Mouse (Mus musculus) cerebellum, adult 11-12 months (tissue): ENCODE measurements around the gene Spata25.

Experiments used
- DNase-seq: peaks from one replicate; pipeline ENCODE4 v3.0.0; 2022

Gene Spata25

GRCm38 (mm10) chr2:164850061-164850460, 21.7 kb upstream of the Spata25 start:
- DNase-seq: no peak

GRCm38 (mm10) chr2:164845782-164846181, 17.4 kb upstream of the Spata25 start:
- no peak for DNase-seq

- no peak for DNase-seq
These were observed 6.8 kb upstream of the Spata25 start for GRCm38 (mm10) chr2:164835164-164835563.

DNA sequence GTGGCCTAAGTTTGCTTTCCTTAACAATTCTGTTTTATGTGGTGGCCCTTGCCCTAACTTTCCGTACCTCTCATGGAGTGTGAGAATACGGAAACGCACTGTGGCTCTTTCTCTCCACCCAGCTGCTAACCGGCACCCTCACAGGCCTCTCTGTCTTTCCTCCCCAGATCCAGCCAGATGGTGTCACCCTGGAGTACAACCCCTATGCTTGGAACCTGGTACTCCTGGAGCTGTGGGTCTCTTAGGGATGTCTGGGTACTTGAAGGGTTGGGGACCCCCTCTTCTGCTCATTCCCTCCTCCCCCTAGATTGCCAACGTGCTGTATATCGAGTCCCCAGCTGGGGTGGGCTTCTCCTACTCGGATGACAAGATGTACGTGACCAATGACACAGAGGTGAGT, 6.2 kb upstream of the Spata25 start:
- no peak for DNase-seq

DNA sequence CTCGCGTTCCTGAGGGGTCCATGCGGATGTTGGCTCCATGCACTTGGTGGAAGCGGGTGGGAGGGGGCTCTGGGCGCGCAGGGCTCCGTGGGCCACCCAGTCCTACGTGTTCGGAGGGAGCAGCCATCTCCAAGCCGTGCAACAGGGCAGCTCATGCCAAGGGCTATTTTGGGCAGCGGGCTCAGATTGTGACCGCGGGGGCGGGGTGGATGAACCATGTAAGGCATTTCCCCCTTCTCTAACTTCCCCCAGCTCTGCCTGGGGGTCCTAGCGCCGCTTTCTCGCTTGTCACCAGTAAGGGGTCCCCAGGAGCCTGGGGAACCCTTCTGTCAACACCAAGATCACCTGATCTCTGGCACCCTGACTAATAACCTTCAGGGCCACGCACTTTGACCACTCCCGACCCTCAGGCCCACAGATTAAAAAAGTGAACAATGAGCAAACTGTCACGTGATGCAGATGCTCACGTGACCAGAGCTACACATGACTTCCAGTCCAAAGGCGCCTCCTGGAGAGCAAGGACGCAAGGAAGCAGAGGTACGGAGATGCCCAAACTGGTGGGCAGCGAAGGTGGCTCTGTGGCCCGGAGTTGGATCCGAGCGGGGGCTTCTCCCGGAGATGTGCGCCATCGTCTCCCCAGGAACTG, 5.1 kb upstream of the Spata25 start, which contains the start of gene Neurl2:
Gene Neurl2 (minus strand): TSS at position 143 of the 646 bp plus-strand sequence.
- peak; percentile 92 for DNase-seq

DNA sequence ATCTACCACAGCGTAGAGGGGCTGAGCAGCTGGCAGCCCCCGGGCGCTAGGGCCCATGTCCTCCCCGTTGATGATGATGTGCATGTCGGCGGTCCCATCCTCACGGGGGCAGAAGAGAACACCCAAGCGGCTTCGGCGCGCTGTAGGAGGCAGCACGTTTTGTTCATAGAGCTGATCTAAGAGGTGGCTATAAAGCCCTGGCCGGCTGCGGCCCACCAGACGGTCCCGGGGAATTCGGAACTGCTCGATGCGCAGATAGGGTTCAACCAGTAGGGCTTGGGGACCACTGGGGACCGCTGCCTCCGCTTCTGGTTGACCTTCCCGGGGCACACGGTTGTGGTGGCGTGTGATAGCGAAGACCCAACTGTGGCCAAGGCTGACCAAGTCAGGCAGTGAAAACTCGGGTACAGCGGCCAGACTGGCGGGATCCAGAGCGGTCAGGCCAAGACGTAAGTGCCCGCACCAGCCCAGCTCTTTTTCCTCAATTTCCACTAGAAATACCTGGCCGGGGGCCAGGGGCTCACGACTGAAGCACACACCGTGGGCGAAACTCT, 4.5 kb upstream of the Spata25 start, which contains the start of gene Ctsa:
Gene Ctsa (plus strand): TSS at position 126 of the 554 bp plus-strand sequence.
- peak; percentile 76 for DNase-seq

DNA sequence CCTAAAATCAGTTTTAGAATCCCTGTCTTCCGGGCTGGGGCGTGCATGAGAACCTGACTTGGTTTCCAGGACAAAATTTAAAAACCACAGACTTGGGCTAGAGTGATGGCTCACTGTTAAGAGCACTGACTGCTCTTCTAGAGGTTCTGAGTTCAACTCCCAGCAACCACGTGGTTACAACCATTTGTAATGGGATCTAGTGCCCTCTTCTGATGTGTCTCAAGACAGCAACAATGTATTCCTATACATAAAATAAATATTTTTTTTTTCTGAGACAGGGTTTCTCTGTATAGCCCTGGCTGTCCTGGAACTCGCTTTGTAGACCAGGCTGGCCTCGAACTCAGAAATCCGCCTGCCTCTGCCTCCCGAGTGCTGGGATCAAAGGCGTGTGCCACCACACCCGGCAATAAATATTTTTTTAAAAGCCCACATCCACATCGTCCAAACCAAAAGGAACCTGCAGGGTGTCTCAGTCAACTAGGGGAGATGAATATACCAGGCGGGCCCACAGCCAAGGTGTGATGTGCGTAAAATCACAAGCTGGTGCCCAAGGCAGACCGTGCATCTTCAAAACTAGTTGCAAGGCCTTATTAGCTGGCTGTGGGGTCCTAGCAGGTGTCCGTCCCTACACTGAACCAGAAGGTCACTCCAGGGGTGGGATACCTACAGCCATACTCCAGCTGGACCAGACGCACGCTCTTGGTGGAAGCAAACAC, 3.9 kb upstream of the Spata25 start:
- DNase-seq: no peak

DNA sequence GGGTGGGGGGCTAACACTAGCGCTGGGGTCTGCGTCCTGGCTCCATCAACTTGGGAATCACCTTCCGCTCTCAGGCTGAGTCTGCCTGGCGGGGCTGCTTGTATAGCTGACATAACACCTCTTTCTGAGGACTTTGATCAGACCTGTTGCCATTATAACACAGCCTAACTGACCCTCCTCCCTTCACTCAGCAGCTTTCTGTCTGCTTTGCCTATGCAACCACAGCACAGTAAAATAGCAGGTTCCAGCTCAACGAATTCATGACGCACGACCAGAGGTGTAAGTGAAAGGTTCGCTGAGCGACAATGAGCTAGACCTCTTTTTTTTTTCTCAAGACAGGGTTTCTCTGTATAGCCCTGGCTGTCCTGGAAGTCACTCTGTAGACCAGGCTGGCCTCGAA, 2.7 kb upstream of the Spata25 start:
- DNase-seq: no peak

- no peak for DNase-seq
These were observed 753 bp upstream of the Spata25 start for GRCm38 (mm10) chr2:164829090-164829489.

GRCm38 (mm10) chr2:164827146-164827850, 1.0 kb downstream of the Spata25 start:
- DNase-seq: no peak

DNA sequence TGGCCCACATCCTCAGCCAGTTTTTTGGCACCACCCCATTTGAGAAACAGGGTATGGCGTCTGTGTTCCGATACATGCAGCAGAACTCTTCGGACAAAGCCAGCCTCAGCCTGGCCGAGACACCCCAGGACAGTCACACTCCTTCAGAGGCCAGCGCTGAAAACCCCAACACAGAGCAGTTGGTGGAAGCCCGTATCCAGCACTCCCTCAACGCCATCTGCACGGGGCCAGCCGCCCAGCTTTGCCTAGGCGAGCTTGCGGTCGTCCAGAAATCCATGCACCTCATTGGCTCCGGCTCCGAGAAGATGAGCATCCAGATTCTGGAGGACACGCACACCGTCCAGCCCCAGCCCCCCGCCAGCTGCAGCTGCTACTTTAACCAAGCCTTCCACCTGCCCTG, 2.8 kb downstream of the Spata25 start:
- DNase-seq: no peak

- no peak for DNase-seq
These were observed 4.4 kb downstream of the Spata25 start for GRCm38 (mm10) chr2:164823969-164824368.

GRCm38 (mm10) chr2:164823181-164823585, 5.2 kb downstream of the Spata25 start:
- DNase-seq: no peak

DNA sequence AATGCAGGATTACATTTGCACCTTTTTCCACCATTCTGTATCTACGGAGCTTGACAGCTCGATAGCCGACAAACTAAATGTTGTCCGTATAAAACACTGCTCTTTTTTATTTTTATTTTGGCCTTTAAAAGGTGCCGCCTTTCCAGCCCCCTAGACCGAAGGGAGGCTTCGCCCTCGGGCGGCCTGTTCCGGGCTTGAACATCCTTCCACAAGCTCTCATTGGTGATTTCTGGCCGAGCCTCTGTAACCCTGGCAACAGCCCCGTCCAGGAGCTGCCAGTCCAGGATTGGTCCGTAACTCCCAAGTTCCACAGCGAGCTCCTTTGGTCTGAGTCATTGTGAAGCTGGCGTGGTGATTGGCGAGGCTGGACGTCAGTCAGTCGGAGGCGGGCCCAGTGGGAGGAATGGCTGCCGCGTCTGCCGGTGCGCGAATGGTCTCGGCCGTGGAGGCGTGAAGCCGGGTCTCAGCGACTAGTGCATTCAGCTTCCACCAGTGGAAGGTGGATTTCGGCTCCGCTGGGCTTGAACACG, 5.6 kb downstream of the Spata25 start, which contains the start of gene Zswim1:
Gene Zswim1 (plus strand): TSS at position 51 of the 530 bp plus-strand sequence.
- peak; percentile 99 for DNase-seq

DNA sequence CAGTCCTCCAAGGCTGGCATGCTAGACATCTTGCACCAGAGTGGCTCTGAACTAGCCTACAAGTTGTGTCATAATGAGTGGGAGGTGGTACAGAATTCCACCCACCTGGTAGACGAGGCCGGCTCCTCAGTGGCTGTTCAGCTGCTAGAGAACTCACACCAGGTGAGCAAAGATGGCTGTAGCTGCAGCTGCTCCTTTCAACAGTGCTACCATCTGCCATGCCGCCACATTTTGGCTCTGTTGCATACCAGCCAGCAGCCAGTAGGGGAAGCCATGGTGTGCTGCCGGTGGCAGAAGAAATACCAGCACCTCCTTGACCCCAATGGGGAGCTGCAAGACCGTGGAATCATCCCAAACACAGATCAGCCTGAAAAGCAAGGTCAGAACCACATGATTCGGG, 7.3 kb downstream of the Spata25 start:
- no peak for DNase-seq

GRCm38 (mm10) chr2:164817703-164818102, 10.6 kb downstream of the Spata25 start:
- DNase-seq: no peak

DNA sequence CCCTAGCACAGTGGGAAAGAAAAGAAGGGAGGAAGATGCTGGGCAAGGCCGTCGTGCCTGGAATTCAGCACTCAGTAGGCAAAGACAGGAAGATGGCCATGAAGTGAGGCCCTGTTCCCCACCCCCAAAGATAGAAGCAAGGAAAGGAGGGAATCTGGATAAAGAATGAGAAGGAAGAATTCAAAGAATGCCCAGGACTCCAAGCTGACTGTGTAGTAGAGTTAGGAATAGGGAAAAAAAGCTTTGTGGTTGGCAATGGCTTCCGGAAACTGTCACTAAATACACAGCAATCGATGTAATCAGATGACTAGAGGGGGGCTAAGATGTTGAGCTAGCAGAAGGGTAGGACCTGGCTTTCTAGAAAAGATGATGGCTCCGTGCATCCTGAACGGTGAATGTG, 11.1 kb downstream of the Spata25 start:
- DNase-seq: no peak

- no peak for DNase-seq
These were observed 12.5 kb downstream of the Spata25 start for GRCm38 (mm10) chr2:164815821-164816220.

GRCm38 (mm10) chr2:164815348-164815747, 13.0 kb downstream of the Spata25 start:
- no peak for DNase-seq

GRCm38 (mm10) chr2:164813557-164813956, 14.8 kb downstream of the Spata25 start:
- no peak for DNase-seq

DNA sequence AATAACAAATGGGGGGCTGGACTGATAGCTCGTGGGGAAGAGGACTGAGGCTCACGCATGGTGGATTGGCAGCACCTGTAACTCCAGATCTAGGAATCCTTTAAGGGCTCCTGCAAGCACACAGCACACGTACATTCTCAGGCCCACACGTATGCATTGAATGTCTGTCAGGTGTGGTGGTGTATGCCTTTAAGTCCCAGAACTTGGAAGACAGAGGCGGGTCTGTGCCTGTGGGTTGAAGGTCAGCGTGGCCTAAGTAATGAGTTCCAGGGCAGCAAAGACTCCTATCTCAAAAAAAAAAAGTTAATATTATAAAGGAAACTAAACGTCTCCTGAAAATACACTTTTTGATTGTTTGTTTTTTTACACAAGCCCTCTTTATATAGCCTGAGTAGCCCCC, 21.7 kb downstream of the Spata25 start:
- DNase-seq: no peak

DNA sequence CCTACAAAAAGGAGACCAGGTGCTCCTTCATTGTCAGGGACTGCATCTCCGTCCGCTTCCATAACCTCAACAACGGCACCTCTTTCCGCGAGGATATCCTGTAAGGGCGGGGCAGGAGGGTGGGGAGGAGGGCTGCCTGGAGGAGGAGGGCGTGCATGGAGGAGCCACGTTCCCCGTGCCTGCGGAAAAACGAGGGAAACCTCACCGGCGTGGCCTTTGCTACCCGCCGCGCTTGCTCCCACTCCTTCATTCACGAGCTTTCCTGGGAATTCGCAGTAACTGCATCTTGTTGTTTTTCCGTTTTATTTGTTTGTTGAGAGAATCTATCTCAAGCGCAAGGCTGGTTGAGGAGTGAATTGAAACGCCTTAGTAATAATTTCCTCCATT, 23.0 kb downstream of the Spata25 start:
- DNase-seq: no peak
